Mouse (Mus musculus) CH12.LX (cell line): ENCODE data around the gene Rer1.
A peak's percentile ranks its signal among the peaks of the same experiment; 100 is the strongest.

Experiments
- CHD1 ChIP-seq: IDR thresholded peaks from 2 replicates; pipeline ENCODE4 v1.6.1; 2012; ENCODE audit warnings: low read depth, low read length, improper control_type of control experiment, inconsistent platforms
- CTCF ChIP-seq, 2 experiments: IDR thresholded peaks in 1 of 2; conservative IDR thresholded peaks in 1 of 2; 2 replicates each; pipeline ENCODE4 v1.5.1; 2011 to 2012; ENCODE audit warnings: low read depth in 2 of 2, low read length in 2 of 2, improper control_type of control experiment in 1 of 2, inconsistent platforms in 1 of 2, mild to moderate bottlenecking in 1 of 2, moderate library complexity in 1 of 2
- E2F4 ChIP-seq: IDR thresholded peaks from 2 replicates; pipeline ENCODE4 v1.6.1; 2011; ENCODE audit warnings: low read depth, low read length, improper control_type of control experiment; ENCODE audit not compliant: insufficient replicate concordance
- ELF1 ChIP-seq: IDR thresholded peaks from 2 replicates; pipeline ENCODE4 v1.6.1; 2014; ENCODE audit warnings: low read depth, mild to moderate bottlenecking, inconsistent platforms, low read length, improper control_type of control experiment
- ETS1 ChIP-seq: conservative IDR thresholded peaks from 2 replicates; pipeline ENCODE4 v1.6.1; 2012; ENCODE audit warnings: low read depth, mild to moderate bottlenecking, inconsistent platforms, low read length, improper control_type of control experiment, moderate library complexity
- KAT2A ChIP-seq: IDR thresholded peaks from 2 replicates; pipeline ENCODE4 v1.6.1; 2012; ENCODE audit warnings: low read length, improper control_type of control experiment, inconsistent platforms; ENCODE audit not compliant: insufficient replicate concordance
- MAX ChIP-seq: IDR thresholded peaks from 2 replicates; pipeline ENCODE4 v1.6.1; 2011; ENCODE audit warnings: low read length, improper control_type of control experiment
- MEF2A ChIP-seq: IDR thresholded peaks from 2 replicates; pipeline ENCODE4 v1.6.1; 2014; ENCODE audit warnings: low read depth, mild to moderate bottlenecking, inconsistent platforms, low read length, improper control_type of control experiment, borderline replicate concordance
- POLR2A ChIP-seq: IDR thresholded peaks from 2 replicates; pipeline ENCODE4 v1.6.1; 2011; ENCODE audit warnings: low read depth, mild to moderate bottlenecking, improper control_type of control experiment, low read length
- RCOR1 ChIP-seq: conservative IDR thresholded peaks from 2 replicates; pipeline ENCODE4 v1.6.1; 2012; ENCODE audit warnings: low read depth, mild to moderate bottlenecking, inconsistent platforms, low read length, improper control_type of control experiment
- SIN3A ChIP-seq: IDR thresholded peaks from 2 replicates; pipeline ENCODE4 v1.6.1; 2012; ENCODE audit warnings: low read length, improper control_type of control experiment, inconsistent platforms
- TBP ChIP-seq: conservative IDR thresholded peaks from 2 replicates; pipeline ENCODE4 v1.6.1; 2011; ENCODE audit warnings: low read depth, low read length, improper control_type of control experiment
- USF2 ChIP-seq: conservative IDR thresholded peaks from 2 replicates; pipeline ENCODE4 v1.6.1; 2011; ENCODE audit warnings: low read depth, low read length, improper control_type of control experiment
- ZMIZ1 ChIP-seq: IDR thresholded peaks from 2 replicates; pipeline ENCODE4 v1.6.1; 2012; ENCODE audit warnings: low read depth, mild to moderate bottlenecking, inconsistent platforms, low read length, improper control_type of control experiment

DNA sequence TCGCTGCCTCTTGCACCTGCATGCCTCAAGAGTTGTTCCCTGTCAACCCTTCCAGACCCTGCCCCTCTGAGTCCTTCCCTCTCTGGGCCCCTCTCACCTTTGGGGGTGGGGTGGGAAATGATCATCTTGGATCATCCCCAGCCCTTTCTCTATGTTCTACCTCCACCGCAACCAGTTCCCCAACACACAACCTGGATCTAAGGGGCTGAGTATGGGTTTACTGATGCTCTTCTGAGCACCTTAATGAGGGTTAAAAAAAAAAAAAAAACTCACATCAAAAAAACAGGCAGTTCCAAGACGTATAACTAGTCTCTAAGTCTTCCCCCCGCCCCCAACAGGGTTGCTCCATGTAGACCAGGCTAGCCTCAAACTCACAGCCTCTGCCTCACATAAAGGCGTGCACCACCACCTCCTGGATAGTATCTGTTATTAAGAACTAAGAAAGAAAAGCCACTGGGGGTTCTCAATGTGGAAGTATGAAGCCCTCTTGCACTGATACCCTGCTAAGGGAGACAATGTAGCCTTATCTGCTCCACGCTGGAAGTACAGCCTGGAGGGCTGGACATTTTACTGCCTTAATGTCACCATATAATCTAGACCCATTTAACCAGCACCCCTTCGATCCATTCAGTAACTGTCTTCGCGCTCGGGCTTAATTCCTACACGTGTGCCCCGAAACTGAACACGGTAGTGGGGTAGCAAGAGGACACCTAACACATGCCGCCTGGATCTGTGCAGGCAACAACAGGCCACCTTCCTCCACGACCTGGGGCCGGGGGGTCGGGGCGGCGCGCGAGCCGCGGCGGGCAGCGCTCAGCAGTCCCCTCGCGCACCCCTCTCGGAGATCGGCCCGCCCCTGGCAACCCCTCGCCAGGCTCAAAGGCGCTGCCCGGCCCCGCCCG is 725 bp downstream of the Rer1 start:
- TF ChIP-seq RCOR1 (no peak), ZMIZ1 (no peak), CTCF (conservative IDR thresholded peaks at IDR 0.05 in 1 of 2, IDR thresholded peaks at IDR 0.05 in 1 of 2; ENCODE audit: low read depth in 2 of 2, low read length in 2 of 2) (no peak), CHD1 (no peak), ETS1 (no peak), POLR2A (no peak), TBP (no peak), MEF2A (no peak), USF2 (no peak), SIN3A (no peak), MAX (0 out of 2 replicates have a peak, but pooled peaks have one; percentile 41), E2F4 (no peak), KAT2A (no peak), ELF1 (no peak)
